Mouse (Mus musculus) forebrain, embryonic 16.5 days (tissue): ENCODE results near the gene Nkx1-1. TPM values are rescaled to one million over a fixed set of nuclear protein-coding genes. Genes with fewer than 3 reads are reported as not detected.
A peak's percentile ranks its signal among the peaks of the same experiment; 100 is the strongest.

Experiments
- ATAC-seq: fragments of 200-750 bp; cut with Nextera tagmentation; 2 replicates; pipeline ENCODE4 v1.8.0; 2017; ENCODE audit warnings: mild to moderate bottlenecking, moderate library complexity
- H3K27ac ChIP-seq: fragments of 300-500 bp; sonication (generic); 2 replicates; pipeline ENCODE4 v1.5.1; 2014; ENCODE audit warnings: low read length, control low read depth
- H3K27me3 ChIP-seq: fragments of 300-500 bp; sonication (generic); replicated peaks from 2 replicates; pipeline ENCODE4 v1.6.1; 2014; ENCODE audit warnings: low read length; ENCODE audit not compliant: control insufficient read depth, insufficient read depth
- H3K36me3 ChIP-seq: fragments of 300-500 bp; sonication (generic); 2 replicates; pipeline ENCODE4 v1.6.1; 2014; ENCODE audit not compliant: control insufficient read depth, insufficient read depth
- H3K4me1 ChIP-seq: fragments of 300-500 bp; sonication (generic); replicated peaks from 2 replicates; pipeline ENCODE4 v1.6.1; 2014; ENCODE audit warnings: low read length; ENCODE audit not compliant: control insufficient read depth, insufficient read depth
- H3K4me2 ChIP-seq: fragments of 300-500 bp; sonication (generic); 2 replicates; pipeline ENCODE4 v1.6.1; 2014; ENCODE audit warnings: mild to moderate bottlenecking, low read length, control low read depth
- H3K4me3 ChIP-seq: fragments of 300-500 bp; sonication (generic); replicated peaks from 2 replicates; pipeline ENCODE4 v1.5.1; 2014; ENCODE audit warnings: mild to moderate bottlenecking, low read length, control low read depth
- H3K9ac ChIP-seq: fragments of 300-500 bp; sonication (generic); replicated peaks from 2 replicates; pipeline ENCODE4 v1.6.1; 2014; ENCODE audit warnings: low read depth, low read length, control low read depth
- H3K9me3 ChIP-seq: fragments of 300-500 bp; sonication (generic); 2 replicates; pipeline ENCODE4 v1.6.1; 2016; ENCODE audit warnings: low read length; ENCODE audit not compliant: control insufficient read depth
- WGBS: fragments of 180-500 bp; shearing (Covaris S2); extraction: QIAGEN DNeasy Blood & Tissue Kit; methylation state at CpG from one replicate; pipeline ENCODE4 v1.1.7; 2014; 5-methylcytosine and 5-hydroxymethylcytosine counted together
- polyA plus RNA-seq: library from polyadenylated mRNA; unstranded; fragments of >200 nt; fragmentation: Nextera tagmentation; extraction: Ambion mirVana; gene quantifications from 2 replicates; pipeline ENCODE4 v1.2.1, GENCODE M21; 2015

Nkx1-1 gene
- polyA plus RNA-seq, 1 experiment from 2014 or later = not detected

GRCm38 (mm10) chr5:33430106-33430505 is 3.7 kb downstream of the Nkx1-1 start:
- 1% methylated on average over 16 of the region's 16 CpGs for WGBS

GRCm38 (mm10) chr5:33427461-33427860 is 6.3 kb downstream of the Nkx1-1 start:
- ATAC-seq = no peak
- peaks cover 59% of the 10 kb centered on the region for H3K27me3 ChIP-seq
- peaks cover 17% of the 10 kb centered on the region for H3K4me1 ChIP-seq
- H3K9me3 ChIP-seq = no peaks in the 10 kb centered on the region
- no peak overlapping the region for H3K4me2 ChIP-seq
- no peak overlapping the region for H3K4me3 ChIP-seq
- no peak overlapping the region for H3K9ac ChIP-seq
- H3K27ac ChIP-seq = no peak overlapping the region
- H3K36me3 ChIP-seq = no peaks in the 10 kb centered on the region

More at GRCm38 (mm10) chr5:33430106-33430505, 3.7 kb downstream of the Nkx1-1 start:
- Histone ChIP-seq H3K9ac (no peak overlapping the region), H3K4me2 (no peak overlapping the region), H3K36me3 (no peaks in the 10 kb centered on the region), H3K4me3 (no peak overlapping the region), H3K27ac (no peak overlapping the region), H3K4me1 (peaks cover 31% of the 10 kb centered on the region), H3K27me3 (peaks cover 81% of the 10 kb centered on the region), H3K9me3 (no peaks in the 10 kb centered on the region)
- no peak for ATAC-seq

- Histone ChIP-seq H3K4me2 (no peak overlapping the region), H3K9me3 (no peaks in the 10 kb centered on the region), H3K27ac (no peak overlapping the region), H3K4me1 (no peaks in the 10 kb centered on the region), H3K4me3 (no peak overlapping the region), H3K36me3 (0 out of 2 replicates have a peak, but pooled peaks cover 2% of the 10 kb centered on the region), H3K9ac (no peak overlapping the region), H3K27me3 (0 out of 2 replicates have a peak, but pooled peaks cover 4% of the 10 kb centered on the region)
- WGBS = 84% methylated on average over 3 of the region's 3 CpGs
- ATAC-seq = no peak
These were observed 13.5 kb downstream of the Nkx1-1 start for GRCm38 (mm10) chr5:33420313-33420712.

- Histone ChIP-seq H3K27me3 (no peaks in the 10 kb centered on the region), H3K4me2 (no peak overlapping the region), H3K9ac (no peak overlapping the region), H3K36me3 (0 out of 2 replicates have a peak, but pooled peaks cover 2% of the 10 kb centered on the region), H3K9me3 (no peaks in the 10 kb centered on the region), H3K4me3 (no peak overlapping the region), H3K27ac (no peak overlapping the region), H3K4me1 (0 out of 2 replicates have a peak, but pooled peaks cover 3% of the 10 kb centered on the region)
- 0 out of 2 replicates have a peak, but pooled peaks have one; percentile 47 for ATAC-seq
- 34% methylated on average over 12 of the region's 12 CpGs for WGBS
These were observed 33.0 kb downstream of the Nkx1-1 start for GRCm38 (mm10) chr5:33400819-33401218.

- Histone ChIP-seq H3K9ac (no peak overlapping the region), H3K4me3 (no peak overlapping the region), H3K36me3 (peaks cover 6% of the 10 kb centered on the region), H3K27ac (no peak overlapping the region), H3K4me2 (no peak overlapping the region), H3K4me1 (0 out of 2 replicates have a peak, but pooled peaks cover 3% of the 10 kb centered on the region), H3K9me3 (no peaks in the 10 kb centered on the region), H3K27me3 (no peaks in the 10 kb centered on the region)
- no peak for ATAC-seq
- WGBS = 62% methylated on average over 7 of the region's 7 CpGs
These were observed 36.9 kb downstream of the Nkx1-1 start for GRCm38 (mm10) chr5:33396828-33397227.

- ATAC-seq = no peak
- Histone ChIP-seq H3K4me3 (no peak overlapping the region), H3K9ac (no peak overlapping the region), H3K36me3 (peaks cover 7% of the 10 kb centered on the region), H3K27ac (no peak overlapping the region), H3K27me3 (no peaks in the 10 kb centered on the region), H3K9me3 (no peaks in the 10 kb centered on the region), H3K4me1 (no peaks in the 10 kb centered on the region), H3K4me2 (no peak overlapping the region)
- 73% methylated on average over 11 of the region's 11 CpGs for WGBS
These were observed 38.1 kb downstream of the Nkx1-1 start for GRCm38 (mm10) chr5:33395693-33396092.

GRCm38 (mm10) chr5:33393803-33394202 is 40.0 kb downstream of the Nkx1-1 start:
- peak; percentile 86 for ATAC-seq
- no peak overlapping the region for H3K4me2 ChIP-seq
- H3K4me3 ChIP-seq = no peak overlapping the region
- peaks cover 7% of the 10 kb centered on the region for H3K36me3 ChIP-seq
- H3K9ac ChIP-seq = no peak overlapping the region
- no peaks in the 10 kb centered on the region for H3K4me1 ChIP-seq
- no peaks in the 10 kb centered on the region for H3K27me3 ChIP-seq
- no peaks in the 10 kb centered on the region for H3K9me3 ChIP-seq
- WGBS = 19% methylated on average over 7 of the region's 7 CpGs
- no peak overlapping the region for H3K27ac ChIP-seq

GRCm38 (mm10) chr5:33387550-33387949 is 46.2 kb downstream of the Nkx1-1 start:
- H3K4me3 ChIP-seq = no peak overlapping the region
- no peak overlapping the region for H3K27ac ChIP-seq
- ATAC-seq = no peak
- H3K4me1 ChIP-seq = no peaks in the 10 kb centered on the region
- H3K4me2 ChIP-seq = no peak overlapping the region
- H3K9ac ChIP-seq = no peak overlapping the region
- H3K27me3 ChIP-seq = no peaks in the 10 kb centered on the region
- H3K36me3 ChIP-seq = peaks cover 13% of the 10 kb centered on the region
- no peaks in the 10 kb centered on the region for H3K9me3 ChIP-seq
- WGBS = 83% methylated on average over 11 of the region's 11 CpGs
